Mouse (Mus musculus) brain, adult 2 months (tissue): ENCODE measurements around the gene Hoxc13.

Source experiments
- DNase-seq: peaks from one replicate; pipeline ENCODE4 v3.0.0; 2011; ENCODE audit warnings: low read depth, low spot score

The Hoxc13 gene

DNA sequence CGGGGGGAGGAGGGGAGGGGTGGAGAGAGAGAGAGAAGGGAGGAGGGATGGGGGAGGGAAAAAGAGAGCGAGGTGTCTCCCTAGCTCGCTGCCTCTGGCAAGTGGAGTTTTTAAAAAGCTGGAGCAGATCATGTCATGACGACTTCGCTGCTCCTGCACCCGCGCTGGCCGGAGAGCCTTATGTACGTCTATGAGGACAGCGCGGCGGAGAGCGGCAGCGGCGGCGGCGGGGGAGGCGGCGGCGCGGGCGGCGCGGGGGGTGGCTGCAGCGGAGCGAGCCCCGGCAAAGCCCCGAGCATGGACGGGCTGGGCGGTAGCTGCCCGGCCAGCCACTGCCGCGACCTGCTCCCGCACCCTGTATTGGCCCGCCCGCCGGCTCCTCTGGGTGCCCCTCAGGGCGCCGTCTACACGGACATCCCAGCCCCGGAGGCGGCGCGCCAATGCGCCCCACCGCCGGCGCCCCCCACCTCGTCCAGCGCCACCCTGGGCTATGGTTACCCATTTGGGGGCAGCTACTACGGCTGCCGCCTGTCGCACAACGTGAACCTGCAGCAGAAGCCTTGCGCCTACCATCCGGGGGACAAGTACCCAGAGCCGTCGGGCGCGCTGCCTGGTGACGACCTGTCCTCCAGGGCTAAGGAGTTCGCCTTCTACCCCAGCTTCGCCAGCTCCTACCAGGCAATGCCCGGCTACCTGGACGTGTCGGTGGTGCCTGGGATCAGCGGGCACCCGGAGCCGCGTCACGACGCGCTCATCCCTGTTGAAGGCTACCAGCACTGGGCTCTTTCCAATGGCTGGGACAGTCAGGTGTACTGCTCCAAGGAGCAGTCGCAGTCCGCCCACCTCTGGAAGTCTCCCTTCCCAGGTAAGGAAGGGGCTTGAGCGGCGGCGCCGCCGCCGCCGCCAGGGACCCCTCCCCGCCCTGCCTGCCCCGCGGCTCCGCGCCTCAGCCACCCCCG lies at the start of gene Hoxc13:
Gene Hoxc13 (plus strand): TSS at position 51 of the 959 bp plus-strand sequence.
- no peak for DNase-seq

DNA sequence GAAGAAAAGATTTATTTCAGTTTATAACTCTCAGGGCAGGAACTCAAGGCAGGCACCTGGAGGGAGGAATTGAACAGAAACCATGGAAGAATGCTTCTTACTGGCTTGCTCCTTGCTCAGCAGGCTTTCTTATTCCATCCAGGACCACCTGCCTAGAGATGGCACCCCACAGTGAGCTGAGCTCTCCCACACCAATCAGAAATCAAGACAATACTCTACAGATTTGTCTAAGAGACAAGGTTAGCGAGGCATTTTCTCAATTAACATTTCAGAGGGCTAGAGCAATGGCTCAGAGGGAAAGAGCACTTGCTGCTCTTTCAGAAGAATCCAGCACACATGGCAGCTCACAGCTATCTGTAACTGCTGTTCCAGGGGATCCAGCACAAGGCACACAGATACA lies 35.1 kb upstream of the Hoxc13 start:
- no peak for DNase-seq

DNA sequence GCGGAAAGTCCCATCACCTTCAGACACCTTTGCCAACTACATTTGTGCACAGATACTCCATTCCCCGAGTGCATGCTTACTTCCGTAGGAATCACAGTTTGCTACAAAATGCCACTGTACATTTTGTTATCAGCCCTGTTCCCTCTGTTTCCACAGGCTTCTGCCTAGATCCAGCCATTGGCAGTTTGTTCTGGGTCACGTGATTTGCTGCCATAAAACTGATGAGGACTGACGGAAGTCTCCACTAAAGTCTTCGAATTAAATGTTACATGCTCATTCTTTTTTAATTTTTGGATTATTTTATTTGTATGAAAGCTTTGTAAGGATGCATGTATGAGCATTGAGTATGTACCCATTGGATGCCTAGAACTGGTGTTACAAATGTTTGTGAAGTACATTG lies 25.8 kb upstream of the Hoxc13 start:
- DNase-seq, result no peak

DNA sequence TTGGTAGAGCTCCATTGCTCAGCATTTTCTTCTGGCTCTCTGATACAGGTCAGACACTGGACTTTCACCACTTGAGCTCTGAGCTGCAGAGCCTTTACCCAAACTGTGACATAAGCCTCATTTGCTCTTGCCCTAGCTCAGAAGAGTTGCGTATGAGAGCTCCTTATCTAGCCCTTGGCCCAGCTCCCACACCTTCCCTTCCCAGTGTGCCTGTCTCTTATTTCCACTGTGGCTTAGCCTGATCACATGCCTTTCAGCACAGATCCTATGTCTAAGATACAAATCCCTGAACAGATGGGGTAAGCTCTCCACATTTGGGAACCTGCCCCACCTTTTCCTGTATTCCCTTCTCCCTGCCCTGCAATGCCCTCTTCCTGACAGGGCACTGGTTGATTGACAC lies 16.0 kb upstream of the Hoxc13 start:
- DNase-seq, result no peak

DNA sequence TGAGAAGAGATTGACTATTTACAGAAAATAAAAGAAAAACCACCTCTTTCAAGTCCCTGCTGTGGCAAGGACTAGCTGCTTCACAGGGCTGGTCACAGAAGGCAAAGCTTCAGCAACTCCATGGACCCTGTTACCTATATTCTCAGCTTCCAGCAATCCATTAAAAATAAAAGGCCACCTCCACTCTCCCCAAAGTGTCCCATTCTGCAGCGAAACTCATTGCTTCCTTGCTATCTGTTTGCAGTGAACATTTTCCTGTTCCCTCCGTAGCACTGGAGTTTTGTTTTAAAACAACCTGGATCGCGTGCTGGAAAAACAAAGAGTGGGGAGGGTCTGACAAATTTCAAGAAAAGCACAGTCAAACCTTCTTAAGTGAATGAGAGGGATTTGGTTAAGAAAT lies 11.4 kb upstream of the Hoxc13 start:
- DNase-seq, result no peak

DNA sequence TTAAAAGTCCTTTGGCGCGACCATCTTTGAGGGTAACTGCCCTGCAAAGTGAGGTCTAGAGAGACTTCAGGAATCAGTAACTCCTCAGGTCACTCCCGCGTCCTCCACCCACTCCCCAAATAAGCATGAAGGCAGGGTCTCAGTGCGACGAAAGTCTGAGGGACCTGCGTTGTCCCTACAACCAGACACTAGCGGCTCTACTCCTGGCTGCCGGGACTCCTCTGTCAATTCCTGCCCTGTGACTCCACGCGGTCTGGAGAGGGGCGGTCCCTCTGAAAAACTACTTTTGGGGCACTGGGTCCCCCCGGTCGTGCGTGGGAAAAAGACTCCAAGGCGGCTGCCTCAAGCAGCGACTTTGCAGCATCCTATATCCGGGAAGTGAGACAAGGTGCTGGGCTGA lies 10.9 kb upstream of the Hoxc13 start:
- no peak for DNase-seq

DNA sequence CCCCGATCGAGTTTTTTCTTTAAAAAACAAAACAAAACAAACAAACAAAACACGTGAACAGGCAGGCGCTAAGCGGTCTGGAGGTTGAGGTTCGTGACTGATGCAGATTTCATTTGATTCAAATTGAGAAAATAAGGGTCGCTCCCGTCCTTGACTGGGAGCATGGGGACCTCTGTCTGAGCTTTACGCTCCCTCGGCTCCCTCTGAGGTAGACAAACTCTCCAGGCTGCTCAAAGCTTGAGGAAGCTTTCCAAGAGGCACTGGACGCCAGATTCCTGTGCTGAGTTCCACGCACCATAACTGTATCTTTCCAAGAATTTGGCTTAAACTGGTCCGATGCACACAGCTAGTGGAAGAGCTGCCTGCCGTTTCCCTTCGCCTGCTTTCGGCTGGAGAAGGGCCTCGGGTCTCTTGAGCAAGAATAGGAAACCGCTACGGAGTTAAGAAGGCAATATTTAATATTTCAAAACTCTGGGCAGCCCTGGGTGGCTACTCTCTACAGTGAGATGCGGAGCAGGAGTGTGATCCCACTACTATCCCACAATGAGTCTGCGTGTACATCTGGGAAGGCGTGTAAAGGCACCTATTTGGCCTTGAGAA lies 10.3 kb upstream of the Hoxc13 start:
- no peak for DNase-seq

DNA sequence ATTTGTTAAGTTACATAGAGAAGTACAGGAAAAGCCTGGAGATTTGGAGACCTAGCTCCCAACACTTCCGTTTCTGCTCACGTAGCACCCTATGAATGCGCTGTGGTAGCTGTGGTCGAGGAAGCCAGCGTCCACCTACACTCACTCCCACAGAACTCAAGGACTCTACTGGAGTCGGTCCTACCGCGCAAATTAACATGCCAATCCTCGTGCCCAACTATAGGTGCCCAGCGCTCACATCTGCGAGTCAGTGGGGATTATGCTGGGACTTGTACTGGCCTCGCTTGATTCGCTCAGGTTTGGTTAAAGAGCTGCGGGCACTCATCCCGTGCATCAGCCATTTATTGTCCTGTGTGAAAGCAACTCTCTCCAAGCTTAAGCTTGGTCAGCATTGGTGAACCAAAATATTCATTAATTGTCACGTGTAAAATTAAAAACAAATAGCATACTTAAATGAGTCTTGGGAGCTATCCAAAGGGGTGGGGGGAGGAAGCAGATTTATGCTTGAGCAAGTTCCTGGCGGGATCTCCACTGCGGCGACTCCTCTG lies 7.8 kb upstream of the Hoxc13 start:
- no peak for DNase-seq

DNA sequence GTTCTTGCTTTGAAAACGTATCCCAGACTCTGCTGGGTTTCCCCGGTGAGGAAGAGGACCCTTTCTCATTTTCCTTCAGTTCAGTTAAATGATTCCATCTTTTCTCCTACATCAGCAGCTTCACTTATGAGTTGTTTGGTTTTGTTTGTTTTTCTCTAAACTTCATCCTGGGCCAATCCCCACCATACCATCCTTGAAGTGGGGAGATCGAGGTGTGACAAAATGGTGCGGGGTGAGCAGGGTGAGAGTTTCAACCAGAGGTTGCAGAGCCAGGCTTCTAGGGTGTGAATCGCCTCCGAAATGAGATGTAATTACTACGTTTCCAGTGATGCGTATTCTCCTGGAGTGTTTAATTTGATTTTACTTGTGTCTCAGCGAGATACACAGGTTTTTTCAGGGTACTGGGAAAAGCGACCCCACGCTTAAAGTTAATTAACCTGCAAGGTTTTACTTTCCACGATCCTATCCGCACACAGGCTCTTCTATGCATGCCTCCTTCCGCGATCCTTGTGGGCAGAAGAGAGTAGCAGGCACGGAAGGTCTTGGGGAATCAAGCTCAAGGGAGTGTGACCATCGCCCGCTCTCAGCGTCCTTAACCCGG lies 2.8 kb upstream of the Hoxc13 start:
- DNase-seq, result no peak

DNA sequence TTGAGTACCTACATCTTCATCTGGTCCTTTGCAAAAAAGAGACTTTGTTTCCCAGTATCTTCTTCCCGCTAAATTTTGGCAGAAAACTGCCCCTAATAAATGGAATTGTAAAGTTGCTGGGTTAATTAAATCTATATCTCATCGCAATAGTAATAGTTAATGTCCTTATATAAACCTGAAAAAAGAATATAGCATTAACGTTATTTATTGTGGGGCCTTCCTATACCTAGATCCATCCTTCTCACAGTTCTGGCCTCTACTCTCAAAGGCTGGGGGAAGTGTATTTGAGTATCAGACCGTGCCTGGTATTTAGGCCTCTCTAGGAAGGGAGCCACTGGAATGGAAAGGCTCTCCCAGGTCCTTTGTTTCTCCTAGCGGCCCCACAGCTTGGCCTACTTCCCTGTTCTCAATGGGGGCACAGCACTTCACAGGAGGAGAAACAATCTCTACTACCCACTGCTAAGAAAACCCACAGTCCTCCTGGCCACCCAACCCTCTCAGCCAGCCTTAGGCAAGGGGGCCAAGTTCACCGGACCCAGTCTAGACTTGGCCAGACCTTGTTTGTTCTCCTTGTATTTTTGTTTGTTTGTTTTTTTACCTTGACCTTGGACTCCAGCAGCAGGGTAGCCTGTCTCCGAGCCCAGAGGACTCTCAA lies 2.2 kb upstream of the Hoxc13 start:
- DNase-seq, result no peak

DNA sequence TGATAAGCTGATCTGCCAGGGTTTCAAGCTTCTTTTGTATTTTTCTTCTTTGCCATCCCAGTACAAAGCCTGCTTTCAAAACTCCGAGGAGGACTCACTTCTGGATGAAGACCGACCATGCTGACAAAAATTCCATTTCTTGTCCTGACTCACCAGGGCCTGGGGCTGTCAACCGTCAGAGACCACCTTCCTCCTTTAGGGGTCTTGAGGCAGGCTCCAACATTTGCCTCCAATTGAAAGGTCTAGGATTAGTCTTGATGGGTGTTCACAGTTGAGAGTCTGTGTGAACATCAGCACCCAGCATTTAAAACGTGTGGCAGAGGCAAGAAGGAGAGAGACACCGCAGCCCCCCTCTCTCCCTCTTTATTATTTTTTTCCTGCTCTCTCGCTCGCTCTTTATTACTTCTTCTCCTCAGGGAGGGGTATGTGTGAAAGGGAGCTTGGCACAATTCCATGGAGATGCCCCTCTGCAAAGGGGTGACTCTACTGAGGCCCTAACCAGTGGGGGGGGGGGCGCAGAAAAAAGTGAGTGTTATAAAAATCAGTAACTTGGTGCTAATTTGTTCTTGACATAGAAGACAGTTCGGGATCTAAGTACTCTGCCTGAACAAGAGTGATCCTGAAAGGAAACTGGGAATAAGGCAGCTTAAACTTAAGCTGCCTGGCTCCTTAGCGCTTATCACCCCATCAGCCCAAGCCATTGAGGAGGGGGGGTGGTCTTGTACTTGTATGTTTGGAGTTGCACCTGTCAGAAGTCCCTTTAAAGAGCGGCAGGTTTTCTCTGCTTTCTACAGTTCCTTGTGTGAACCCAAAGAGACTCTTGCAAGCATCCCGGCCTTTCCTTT lies 1.3 kb upstream of the Hoxc13 start:
- no peak for DNase-seq

DNA sequence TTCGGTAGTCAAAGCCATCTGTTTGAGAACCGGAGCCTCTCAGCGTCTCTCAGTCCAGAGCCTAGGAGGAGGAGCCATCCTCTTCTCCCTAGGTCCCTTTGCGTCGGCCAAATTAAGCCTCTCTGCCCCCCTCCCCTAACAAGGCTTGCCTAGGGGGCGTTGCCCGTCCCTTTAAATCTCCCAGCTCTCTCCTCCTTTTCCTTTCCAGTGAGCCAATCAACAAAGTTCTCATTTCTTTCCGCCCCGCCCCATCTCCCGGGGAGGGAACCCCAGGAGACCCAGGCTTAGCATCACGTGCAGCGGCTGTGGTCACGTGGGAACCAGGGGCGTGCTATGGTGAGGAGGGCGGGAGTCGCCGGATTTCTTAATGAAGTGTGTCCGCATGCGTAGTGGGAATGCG lies 284 bp upstream of the Hoxc13 start:
- DNase-seq, result no peak

DNA sequence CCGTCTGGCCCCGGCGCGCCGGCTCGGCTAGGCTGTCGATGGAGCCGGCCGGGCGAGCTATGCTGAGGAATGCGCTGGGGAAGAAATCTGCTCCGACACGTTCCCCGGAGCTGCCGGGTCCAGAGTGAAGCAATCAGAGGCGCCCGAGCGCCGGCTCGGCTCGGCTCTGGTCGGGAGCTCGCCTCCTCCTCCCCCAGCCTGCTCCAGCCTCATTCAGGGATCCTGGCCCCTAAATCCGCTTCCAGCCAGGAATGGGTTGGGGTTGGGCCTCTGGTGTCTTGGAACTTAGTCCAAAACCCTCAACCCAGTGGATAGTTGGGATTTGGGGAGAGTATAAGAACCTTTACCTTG lies 1.1 kb downstream of the Hoxc13 start:
- DNase-seq, result no peak

DNA sequence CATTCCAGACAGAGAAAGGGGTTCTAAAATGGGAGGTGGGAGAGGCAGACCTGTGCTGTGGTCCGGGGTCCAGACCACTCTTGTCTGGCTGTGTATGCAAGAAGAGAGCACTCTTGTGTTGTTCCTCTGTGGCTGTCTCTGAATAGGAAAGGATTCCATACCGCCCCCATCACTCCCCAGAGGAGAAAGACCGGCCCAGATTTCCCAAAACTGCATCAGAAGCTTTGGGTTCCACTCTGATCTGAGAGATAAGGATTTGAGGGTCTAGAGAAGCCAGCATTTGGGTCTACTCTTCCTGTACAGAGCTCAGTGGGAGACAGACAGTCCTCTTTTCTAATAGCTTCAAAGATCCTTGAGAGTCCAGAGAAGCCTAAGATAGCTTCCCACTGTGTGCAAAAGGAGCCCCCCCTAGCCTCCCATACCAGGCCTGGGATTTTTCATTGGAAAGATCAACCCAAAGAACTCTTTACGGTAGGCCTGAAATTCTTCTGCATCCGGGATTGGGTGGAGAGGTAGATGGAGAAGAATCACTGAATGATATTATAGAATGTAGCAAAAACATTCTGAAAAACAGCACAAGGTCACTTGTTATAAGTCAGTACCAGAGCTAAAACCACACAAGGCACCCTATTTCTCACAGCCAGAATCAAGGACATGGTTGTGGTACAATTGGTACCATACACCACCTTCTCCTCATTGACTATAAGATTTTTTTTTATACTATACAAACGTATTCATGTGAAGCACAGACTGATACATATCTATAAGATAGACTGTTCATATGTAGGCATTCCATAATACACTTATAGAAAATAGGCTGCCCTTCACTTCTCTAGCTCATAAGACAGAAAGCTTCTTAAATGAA lies 2.0 kb downstream of the Hoxc13 start:
- DNase-seq, result no peak

DNA sequence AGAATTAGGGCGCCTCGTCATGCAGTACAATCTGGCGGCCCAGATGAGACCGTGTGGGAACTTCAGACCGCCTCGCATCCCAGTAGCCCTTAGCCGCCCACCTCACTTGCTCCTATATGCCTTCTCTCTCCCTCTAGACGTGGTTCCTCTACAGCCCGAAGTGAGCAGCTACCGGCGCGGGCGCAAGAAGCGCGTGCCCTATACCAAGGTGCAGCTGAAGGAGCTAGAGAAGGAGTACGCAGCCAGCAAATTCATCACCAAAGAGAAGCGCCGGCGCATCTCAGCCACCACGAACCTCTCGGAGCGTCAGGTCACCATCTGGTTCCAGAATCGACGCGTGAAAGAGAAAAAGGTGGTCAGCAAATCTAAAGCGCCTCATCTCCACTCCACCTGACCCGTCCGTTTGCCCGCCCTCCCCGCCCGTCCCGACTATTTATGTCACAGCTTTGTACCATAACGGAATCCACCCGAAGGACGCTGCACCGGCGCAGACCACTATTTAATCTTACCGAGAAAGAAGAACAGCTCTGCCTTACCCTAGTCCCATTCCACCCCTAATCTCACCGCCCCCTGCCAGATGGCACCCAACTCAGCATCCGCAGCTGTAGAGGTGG lies 6.2 kb downstream of the Hoxc13 start:
- DNase-seq, result no peak

DNA sequence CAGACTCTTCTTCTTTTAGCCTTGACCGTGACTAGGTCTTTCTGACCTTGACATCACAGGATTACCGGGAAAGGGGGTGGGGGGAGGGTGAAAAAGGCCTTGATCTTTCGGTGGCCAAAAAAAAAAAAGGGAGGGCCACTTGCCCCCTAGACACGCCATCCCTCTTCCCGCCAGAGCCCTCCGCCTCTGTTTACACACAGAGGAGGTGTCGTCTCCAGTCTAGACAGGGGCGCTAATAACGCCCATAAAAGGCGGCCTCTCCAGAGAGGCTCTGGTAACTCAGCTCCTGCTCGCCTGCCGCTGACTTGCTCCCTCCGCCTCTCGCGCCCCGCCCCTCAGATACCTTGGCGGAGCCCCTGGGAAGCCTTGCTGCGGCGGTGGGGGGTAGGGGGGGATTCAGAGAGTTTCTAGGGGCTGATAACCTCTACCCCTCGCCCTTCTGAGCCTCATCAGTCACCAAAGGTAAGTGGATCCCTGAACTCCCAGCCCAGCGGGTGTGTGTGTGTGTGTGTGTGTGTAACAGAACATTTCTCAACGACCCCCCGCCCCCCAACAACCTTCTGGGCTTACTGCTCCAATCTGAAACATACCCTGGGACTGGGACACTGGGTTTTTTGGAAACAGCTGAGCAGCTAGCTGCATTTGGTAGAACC lies 10.9 kb downstream of the Hoxc13 start:
- no peak for DNase-seq

DNA sequence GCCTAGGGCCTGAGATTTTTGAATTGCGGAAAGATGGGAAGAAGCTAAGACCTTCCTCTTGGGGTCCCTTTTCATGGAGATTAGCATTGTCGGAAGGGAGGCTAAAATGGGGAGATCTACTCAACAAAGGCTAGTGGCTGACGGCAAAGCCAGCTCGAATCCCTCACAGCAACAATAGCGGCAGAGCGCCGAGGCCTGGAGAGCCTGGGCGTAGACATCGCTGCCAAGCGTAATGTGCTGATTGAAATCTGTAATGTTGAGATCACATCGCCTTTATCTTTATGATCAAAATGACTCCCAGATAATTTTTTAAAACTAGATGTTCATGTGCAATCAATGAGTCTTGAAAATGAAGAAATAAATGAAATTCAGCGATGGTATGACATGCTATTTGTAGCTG lies 13.5 kb downstream of the Hoxc13 start:
- no peak for DNase-seq

DNA sequence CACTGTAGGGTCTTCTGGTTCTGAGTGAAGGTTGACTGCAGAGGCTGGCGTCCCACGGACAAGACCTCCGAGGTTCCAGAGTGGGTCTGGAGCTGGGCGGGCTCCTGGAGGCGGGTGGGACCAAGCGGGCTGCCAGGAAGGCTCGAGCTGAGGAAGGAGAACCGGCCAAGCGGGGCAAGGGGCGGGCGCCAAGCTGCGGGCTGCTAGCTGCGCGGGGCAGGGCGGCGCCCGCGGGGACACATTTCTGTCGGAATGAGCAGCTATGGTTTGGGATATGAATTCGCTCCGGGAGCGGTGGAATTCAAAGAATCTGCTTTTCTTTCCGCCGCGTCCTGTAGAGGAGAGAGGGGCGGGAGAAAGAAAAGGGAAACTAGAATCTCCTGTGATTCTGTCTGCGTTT lies 14.0 kb downstream of the Hoxc13 start:
- DNase-seq, result no peak

DNA sequence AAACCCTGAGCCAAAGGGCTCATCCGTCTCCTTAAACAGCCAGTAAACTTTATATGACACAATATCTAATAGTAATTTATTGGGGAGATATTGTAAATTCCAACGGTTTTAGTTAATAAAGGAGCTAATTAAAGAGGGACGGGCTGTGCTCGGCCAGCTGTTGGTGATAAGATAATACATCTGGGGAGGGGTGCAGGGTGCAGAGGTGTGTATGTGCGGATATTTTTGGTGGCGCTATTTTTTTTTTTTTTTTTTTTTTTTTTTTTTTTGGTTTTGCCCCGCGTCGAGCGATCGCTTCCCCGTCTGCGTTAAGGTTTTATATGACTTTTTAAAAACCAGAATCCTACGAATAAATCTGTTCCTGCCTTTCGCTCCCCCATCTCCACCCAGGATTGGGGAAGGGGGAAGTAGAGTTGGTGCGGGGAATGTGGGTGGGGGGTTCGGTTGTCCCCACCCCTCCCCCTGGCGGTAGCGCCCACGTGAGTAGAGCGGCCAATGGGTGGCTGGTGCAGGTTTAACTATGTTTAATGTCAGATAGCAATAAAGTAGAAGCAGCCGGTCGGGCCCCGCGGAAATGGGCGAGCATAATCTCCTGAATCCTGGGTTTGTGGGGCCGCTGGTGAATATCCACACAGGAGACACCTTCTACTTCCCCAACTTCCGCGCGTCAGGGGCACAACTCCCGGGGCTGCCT lies 15.5 kb downstream of the Hoxc13 start, which contains the start of gene Hoxc12:
Gene Hoxc12 (plus strand): TSS at position 479 of the 694 bp plus-strand sequence.
- DNase-seq, result no peak
